Mouse (Mus musculus) cerebellum, adult 2 months (tissue): ENCODE measurements around the gene Mmgt2.

ENCODE experiments used
- CTCF ChIP-seq: fragments of 200-500 bp; IDR thresholded peaks from 2 replicates; pipeline ENCODE4 v1.5.1; 2011; ENCODE audit warnings: low read depth, mild to moderate bottlenecking, control low read depth, low read length, moderate library complexity, borderline replicate concordance; ENCODE audit not compliant: insufficient read depth
- POLR2A ChIP-seq: fragments of 200-500 bp; IDR thresholded peaks from 2 replicates; pipeline ENCODE4 v1.6.1; 2011; ENCODE audit warnings: low read length, control low read depth, borderline replicate concordance; ENCODE audit not compliant: insufficient read depth

- TF ChIP-seq CTCF (no peak), POLR2A (no peak)
These were observed 43.4 kb upstream of the Mmgt2 start for GRCm38 (mm10) chr11:62604886-62605618.
